Mouse (Mus musculus): ENCODE results near the gene Irf9.

DNA sequence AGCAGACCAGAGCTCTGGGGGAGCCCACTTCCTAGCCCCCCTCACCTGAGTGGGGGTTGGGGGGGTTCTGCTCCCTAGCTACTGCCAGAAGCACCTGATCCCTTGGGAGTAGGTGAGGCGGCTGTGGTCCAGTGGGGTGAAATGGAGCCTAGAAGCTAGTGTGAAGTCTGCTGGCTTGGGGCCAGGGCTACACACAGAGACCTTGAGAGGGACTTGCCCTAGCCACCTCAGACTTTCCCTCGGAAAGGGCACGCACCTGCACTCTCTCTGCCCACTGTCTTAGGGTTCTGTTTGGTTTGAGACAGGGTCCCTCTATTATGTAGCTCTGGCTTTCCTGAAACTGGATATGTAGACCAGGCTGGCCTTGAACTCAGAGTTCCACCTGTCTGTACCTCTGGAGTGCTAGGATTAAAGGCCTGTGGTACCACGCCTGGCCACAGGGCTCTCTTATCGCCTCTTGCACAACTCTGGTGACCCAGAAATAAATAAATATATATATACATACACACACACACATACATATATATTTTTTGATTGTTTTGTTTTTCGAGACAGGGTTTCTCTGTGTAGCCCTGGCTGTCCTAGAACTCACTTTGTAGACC lies 24.6 kb upstream of the Irf9 start:
- TF ChIP-seq CTCF (conservative IDR thresholded peaks at IDR 0.05; ENCODE audit: insufficient read depth, insufficient read length, low read depth, low read length) (no peak), POLR2A (IDR thresholded peaks at IDR 0.05; ENCODE audit: low read depth, low read length) (no peak)
